Comparison of ENCODE assay signal across 13 mouse cellular contexts in the genomic region with DNA sequence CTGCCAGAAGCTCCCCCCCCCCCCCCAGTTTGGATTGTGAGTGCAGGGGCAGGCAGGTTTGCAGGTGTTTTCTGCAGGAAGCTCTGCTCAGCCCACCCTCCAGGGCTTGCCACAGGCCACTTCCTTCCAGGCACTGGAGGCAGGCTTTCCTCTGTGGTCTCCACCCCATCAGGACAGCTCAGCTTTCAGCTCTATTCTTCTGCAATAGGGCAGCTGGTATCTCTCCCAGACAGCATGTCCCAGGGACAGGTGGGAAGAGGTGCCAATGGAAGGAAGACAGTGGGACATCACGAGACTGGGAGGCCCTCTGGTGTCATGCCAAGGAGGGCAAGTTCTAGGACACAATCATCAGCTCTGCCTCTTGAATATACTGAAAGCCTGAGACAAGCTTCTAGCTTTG. TPM values are rescaled to one million over a fixed set of nuclear protein-coding genes. Genes with fewer than 3 reads are reported as not detected.
DNase-seq lines count a peak whose midpoint lies in the region; ATAC-seq lines count a peak whose summit lies in the region.
"Had no signal": no experiment of that assay in that cellular context is flagged by ENCODE, and none has a peak within 500 bp of the region (broad histone marks: within the 10 kb centered on the region; RNA-seq: fewer than 3 reads in every experiment).

No protein-coding gene starts in this region.

- no peaks in the 10 kb centered on the region for H3K9me3 ChIP-seq in heart, embryonic 11.5 days (replicated peaks; ENCODE audit: control insufficient read depth, low read length)
- no peaks in the 10 kb centered on the region for H3K9me3 ChIP-seq in forebrain, embryonic 15.5 days
- no peaks in the 10 kb centered on the region for H3K9me3 ChIP-seq in hindbrain, embryonic 13.5 days
- H3K9me3 ChIP-seq: G1E; hindbrain, embryonic 15.5 days; stomach, embryonic 15.5 days had no signal

- H3K4me3 ChIP-seq in heart, embryonic 11.5 days (ENCODE audit: low read depth, low read length) = no peak overlapping the region
- no peak overlapping the region for H3K4me3 ChIP-seq in forebrain, embryonic 15.5 days
- H3K4me3 ChIP-seq in hindbrain, embryonic 13.5 days = no peak overlapping the region
- H3K4me3 ChIP-seq: hindbrain, embryonic 15.5 days; stomach, embryonic 15.5 days had no signal

- DNase-seq in heart, adult 18-20 months = peak; percentile 44 to 57
- peak; percentile 25 for DNase-seq in A20 (ENCODE audit: low read depth, low spot score)
- DNase-seq in brain, adult 2 months (ENCODE audit: low read depth, low spot score) = peak; percentile 65
- no peak for DNase-seq in right cerebral cortex, postnatal 14 days
- DNase-seq: adrenal gland, postnatal 10 days; liver had no signal

- no peak overlapping the region for H3K9ac ChIP-seq in heart, embryonic 11.5 days (ENCODE audit: low read depth, low read length)
- H3K9ac ChIP-seq in forebrain, embryonic 15.5 days (replicated peaks) = no peak overlapping the region
- no peak overlapping the region for H3K9ac ChIP-seq in hindbrain, embryonic 13.5 days
- H3K9ac ChIP-seq: hindbrain, embryonic 15.5 days; stomach, embryonic 15.5 days had no signal

- ATAC-seq in heart, embryonic 11.5 days (replicated peaks; ENCODE audit: insufficient number of reproducible peaks, low FRiP score, low TSS enrichment) = no peak
- ATAC-seq in megakaryocyte progenitor cell, adult 5-6 weeks (replicated peaks; ENCODE audit: poor library complexity) = peak; percentile 69
- ATAC-seq in forebrain, embryonic 15.5 days (replicated peaks) = no peak
- no peak for ATAC-seq in hindbrain, embryonic 13.5 days (ENCODE audit: low FRiP score)

- H3K36me3 ChIP-seq in heart, embryonic 11.5 days (ENCODE audit: control insufficient read depth, insufficient read depth, low read length) = peaks cover 4% of the 10 kb centered on the region; the same call in 1 of the 2 replicates
- H3K36me3 ChIP-seq in forebrain, embryonic 15.5 days = peaks cover 54% of the 10 kb centered on the region
- peaks cover 92% of the 10 kb centered on the region for H3K36me3 ChIP-seq in hindbrain, embryonic 13.5 days

- H3K4me1 ChIP-seq in heart, embryonic 11.5 days (ENCODE audit: control insufficient read depth, insufficient read depth, low read length) = peaks cover 5% of the 10 kb centered on the region; the same call in 1 of the 2 replicates
- no peaks in the 10 kb centered on the region for H3K4me1 ChIP-seq in forebrain, embryonic 15.5 days
- H3K4me1 ChIP-seq in hindbrain, embryonic 13.5 days (replicated peaks) = peaks cover 12% of the 10 kb centered on the region
- H3K4me1 ChIP-seq: stomach, embryonic 15.5 days had no signal

- H3K27ac ChIP-seq in heart, embryonic 11.5 days (ENCODE audit: low read depth, low read length) = no peak overlapping the region
- H3K27ac ChIP-seq in forebrain, embryonic 15.5 days (replicated peaks) = no peak overlapping the region
- no peak overlapping the region for H3K27ac ChIP-seq in hindbrain, embryonic 13.5 days
- H3K27ac ChIP-seq: hindbrain, embryonic 15.5 days; stomach, embryonic 15.5 days had no signal

- no peaks in the 10 kb centered on the region for H3K27me3 ChIP-seq in heart, embryonic 11.5 days (ENCODE audit: control insufficient read depth, insufficient read depth, low read length)
- no peaks in the 10 kb centered on the region for H3K27me3 ChIP-seq in forebrain, embryonic 15.5 days
- no peaks in the 10 kb centered on the region for H3K27me3 ChIP-seq in hindbrain, embryonic 13.5 days
- H3K27me3 ChIP-seq: hindbrain, embryonic 15.5 days; stomach, embryonic 15.5 days had no signal

- WGBS in heart, embryonic 11.5 days (ENCODE audit: insufficient replicate concordance) = 59% methylated on average over 1 of the region's 1 CpGs
- WGBS in forebrain, embryonic 15.5 days = 88% methylated on average over 1 of the region's 1 CpGs
- WGBS in hindbrain, embryonic 13.5 days = 85% methylated on average over 1 of the region's 1 CpGs

- no peak overlapping the region for H3K4me2 ChIP-seq in heart, embryonic 11.5 days
- H3K4me2 ChIP-seq in forebrain, embryonic 15.5 days (replicated peaks) = no peak overlapping the region
- H3K4me2 ChIP-seq in hindbrain, embryonic 13.5 days = no peak overlapping the region
- H3K4me2 ChIP-seq: hindbrain, embryonic 15.5 days; stomach, embryonic 15.5 days had no signal

RNA-seq across cellular contexts. Expression of gene Arhgap27, which starts 11.8 kb away (rescaled TPM):
- 10 to 100 TPM; 15.3 to 20.3 TPM for total RNA-seq in heart, adult 18-20 months (2021)
- polyA plus RNA-seq in heart, embryonic 11.5 days (2014; fragmentation: Nextera tagmentation; extraction: Ambion mirVana) = 3.4 and 4.4 TPM in 2 replicates
- 10.8 and 14.2 TPM in 2 replicates for total RNA-seq in megakaryocyte progenitor cell, adult 5-6 weeks (2015)
- total RNA-seq in megakaryocyte progenitor cell, adult 5-6 weeks (2017) = 11.2 and 11.5 TPM in 2 replicates
- polyA plus RNA-seq in forebrain, embryonic 15.5 days (2015; fragmentation: Nextera tagmentation; extraction: Ambion mirVana) = 2.5 and 3.0 TPM in 2 replicates
- 3.2 and 3.4 TPM in 2 replicates for polyA plus RNA-seq in hindbrain, embryonic 13.5 days (2015; fragmentation: Nextera tagmentation; extraction: Ambion mirVana)

RNA-seq across cellular contexts. Expression of gene Plekhm1, which starts 37.2 kb away (rescaled TPM):
- 10 to 100 TPM; 10.8 to 12.8 TPM for total RNA-seq in heart, adult 18-20 months (2021)
- 4.4 and 5.2 TPM in 2 replicates for polyA plus RNA-seq in heart, embryonic 11.5 days (2014; fragmentation: Nextera tagmentation; extraction: Ambion mirVana)
- total RNA-seq in megakaryocyte progenitor cell, adult 5-6 weeks (2015) = 12.1 and 12.5 TPM in 2 replicates
- total RNA-seq in megakaryocyte progenitor cell, adult 5-6 weeks (2017) = 2.9 and 3.9 TPM in 2 replicates
- polyA plus RNA-seq in forebrain, embryonic 15.5 days (2015; fragmentation: Nextera tagmentation; extraction: Ambion mirVana) = 8.8 and 8.9 TPM in 2 replicates
- 9.1 TPM in 2 replicates for polyA plus RNA-seq in hindbrain, embryonic 13.5 days (2015; fragmentation: Nextera tagmentation; extraction: Ambion mirVana)
